Mouse (Mus musculus): ENCODE measurements around the gene Dgkz.

The Dgkz gene

GRCm38 (mm10) chr2:91962864-91963401, 12.7 kb downstream of the Dgkz start:
- intact Hi-C loops (cut with DNase I) = no loop called here

DNA sequence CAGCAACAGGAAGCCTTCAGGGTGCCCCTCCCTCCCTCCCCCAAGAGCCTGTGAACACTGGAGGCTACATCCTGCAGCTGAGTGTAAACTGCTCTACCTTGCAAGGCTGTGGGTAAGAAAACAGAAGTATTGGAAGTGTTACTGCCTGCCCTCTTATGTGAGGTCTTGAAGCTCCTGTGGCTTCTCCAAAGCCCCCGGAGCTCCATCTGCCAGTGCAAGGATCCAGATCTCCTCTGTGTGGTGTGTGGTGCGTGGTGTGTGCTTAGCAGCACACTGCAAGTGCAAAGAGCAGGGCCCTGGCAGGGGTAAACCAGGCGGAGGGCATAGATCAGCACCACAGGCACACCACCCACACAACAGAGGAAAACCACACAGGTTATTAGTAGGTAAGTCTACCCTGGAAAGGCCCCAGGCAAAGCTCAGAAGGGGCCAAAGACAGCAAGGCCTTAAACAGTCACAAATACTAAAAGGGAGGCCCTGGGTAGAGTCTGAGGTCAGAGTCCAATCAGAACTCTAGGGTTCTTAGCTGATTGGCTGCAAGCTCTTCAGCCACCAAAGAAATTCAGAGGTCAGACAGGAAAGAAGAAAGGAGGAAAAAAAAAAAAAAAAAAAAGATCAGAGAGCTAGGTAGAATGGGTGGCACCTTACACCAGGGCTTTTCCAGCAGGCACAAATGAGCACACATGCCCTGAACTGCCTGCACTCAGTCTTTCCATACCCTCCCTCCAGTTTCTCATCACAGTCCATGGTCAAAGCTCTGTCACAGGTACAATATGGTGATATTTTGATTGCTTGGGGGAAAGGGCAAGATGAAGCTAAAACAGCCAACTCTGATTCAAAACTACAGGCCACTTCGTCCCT, 13.5 kb downstream of the Dgkz start:
- intact Hi-C loops (cut with DNase I) = no loop called here

GRCm38 (mm10) chr2:91960459-91960858, 15.2 kb downstream of the Dgkz start:
- intact Hi-C loops (cut with DNase I) = no loop called here

- intact Hi-C loops (cut with DNase I) = no loop called here
Observed at GRCm38 (mm10) chr2:91959544-91960410, 15.9 kb downstream of the Dgkz start.

GRCm38 (mm10) chr2:91958701-91959457, 16.8 kb downstream of the Dgkz start:
- intact Hi-C loops (cut with DNase I) = no loop called here

DNA sequence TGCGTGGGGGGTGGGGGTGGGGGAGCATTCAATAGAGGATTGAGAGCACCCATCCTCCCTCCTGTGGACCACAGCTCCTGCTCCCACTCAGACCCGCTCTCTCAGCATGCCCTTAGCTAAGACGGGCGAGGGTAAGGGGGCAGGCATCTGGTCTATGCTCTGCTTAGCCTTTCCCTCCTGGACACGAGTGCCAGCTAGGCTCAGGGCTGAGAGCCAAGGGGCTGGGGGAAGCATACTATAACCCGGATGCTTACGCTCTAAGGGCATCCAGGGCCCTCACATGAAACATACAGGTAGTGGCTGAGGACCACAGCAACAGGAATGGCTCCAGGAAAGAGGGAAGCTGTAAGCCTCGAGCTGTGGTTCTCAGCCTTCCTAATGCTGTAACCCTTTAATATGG, 17.6 kb downstream of the Dgkz start:
- intact Hi-C loops (cut with DNase I) = no loop called here

GRCm38 (mm10) chr2:91957096-91957495, 18.6 kb downstream of the Dgkz start:
- intact Hi-C loops (cut with DNase I) = no loop called here

GRCm38 (mm10) chr2:91955875-91956274, 19.8 kb downstream of the Dgkz start:
- intact Hi-C loops (cut with DNase I) = no loop called here

GRCm38 (mm10) chr2:91955121-91955591, 20.5 kb downstream of the Dgkz start:
- intact Hi-C loops (cut with DNase I) = no loop called here

GRCm38 (mm10) chr2:91953825-91954224, 21.8 kb downstream of the Dgkz start:
- intact Hi-C loops (cut with DNase I) = no loop called here

- intact Hi-C loops (cut with DNase I) = no loop called here
Observed at GRCm38 (mm10) chr2:91950275-91951085, 25.2 kb downstream of the Dgkz start.

GRCm38 (mm10) chr2:91949411-91950274, 26.0 kb downstream of the Dgkz start:
- intact Hi-C loops (cut with DNase I) = no loop called here

- intact Hi-C loops (cut with DNase I) = no loop called here
Observed at GRCm38 (mm10) chr2:91948792-91949241, 26.8 kb downstream of the Dgkz start.

GRCm38 (mm10) chr2:91948151-91948509, 27.5 kb downstream of the Dgkz start:
- intact Hi-C loops (cut with DNase I) = no loop called here

DNA sequence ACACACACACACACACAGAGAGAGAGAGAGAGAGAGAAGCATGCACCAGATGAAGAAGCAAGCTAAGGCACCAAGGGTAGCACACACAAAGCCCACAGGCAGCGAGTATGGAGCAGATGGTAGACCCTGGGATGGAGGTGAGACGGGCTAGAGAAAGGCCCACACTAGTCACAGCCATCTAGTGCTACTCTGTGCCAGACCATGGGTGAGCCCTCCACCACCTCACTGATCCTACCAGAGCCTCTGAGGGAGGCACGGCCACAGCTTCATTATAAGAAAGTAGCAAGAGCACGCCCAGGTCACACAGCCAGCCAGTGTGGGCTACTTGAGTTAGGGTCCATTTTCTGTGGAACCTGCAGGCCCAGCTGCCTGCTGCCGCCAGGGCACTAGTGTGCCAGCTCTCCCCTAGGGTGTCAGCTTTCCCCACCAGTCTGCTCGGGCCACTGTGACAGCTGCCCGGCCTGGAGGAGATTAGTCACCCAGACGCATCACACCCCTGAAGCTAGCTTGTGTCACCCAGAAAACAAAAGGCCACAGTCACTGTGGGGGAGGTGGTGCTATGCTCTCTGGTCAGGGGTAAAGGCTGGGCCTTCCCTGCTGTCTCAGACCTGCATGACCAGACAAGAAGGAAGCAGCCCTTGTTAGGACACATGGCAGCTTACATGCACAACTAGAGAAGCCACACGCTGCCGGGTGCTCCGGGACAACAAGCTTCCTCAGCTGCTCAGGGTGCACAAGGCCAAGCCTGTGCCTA, 28.1 kb downstream of the Dgkz start:
- intact Hi-C loops (cut with DNase I) = no loop called here

DNA sequence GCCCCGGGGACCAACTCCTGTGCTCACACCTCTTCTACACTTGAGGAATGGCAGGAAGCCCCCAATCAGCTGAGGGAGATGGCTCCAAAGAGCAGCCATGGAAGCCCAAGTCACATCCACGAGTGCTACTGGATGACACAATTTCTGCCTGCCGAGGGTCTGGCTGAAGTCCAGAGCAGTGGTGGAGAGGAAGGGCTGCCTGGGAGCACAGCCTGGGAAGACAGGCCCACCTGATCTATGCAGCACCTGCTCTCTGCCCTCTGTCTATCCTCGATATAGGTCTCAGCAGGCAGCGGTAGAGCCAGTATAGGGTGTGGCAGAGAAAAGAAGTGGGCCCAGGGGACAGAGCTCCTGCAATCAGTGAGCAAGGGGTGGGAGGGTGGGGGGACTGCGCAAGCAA, 28.8 kb downstream of the Dgkz start:
- intact Hi-C loops (cut with DNase I) = no loop called here

GRCm38 (mm10) chr2:91945483-91945882, 30.2 kb downstream of the Dgkz start, which contains the start of gene Gm9821:
TSS of gene Gm9821 (plus strand) at chr2:91945703.
- intact Hi-C loops (cut with DNase I) = loop anchor here (2.0 kb wide), 1 partner anchor 41 kb away; no protein-coding TSS in a partner anchor

Measured in adrenal gland (tissue).